Mouse (Mus musculus): ENCODE measurements around the gene Dnaja4. TPM values are rescaled to one million over a fixed set of nuclear protein-coding genes. Genes with fewer than 3 reads are reported as not detected.

The Dnaja4 gene
- polyA plus RNA-seq, 1 experiment from 2014 or later, result 6.8 TPM

GRCm38 (mm10) chr9:54704361-54704760 lies 5.7 kb downstream of the Dnaja4 start:
- Histone ChIP-seq H3K36me3 (replicated peaks; ENCODE audit: insufficient read depth, low read length) (peaks cover 4% of the 10 kb centered on the region; the same call in 1 of the 2 replicates), H3K9ac (replicated peaks) (no peak overlapping the region), H3K27ac (ENCODE audit: low read depth) (peak overlapping the region; percentile 58), H3K4me2 (ENCODE audit: low read depth, low read length) (peak overlapping the region; percentile 79), H3K9me3 (ENCODE audit: low read length) (no peaks in the 10 kb centered on the region), H3K4me3 (ENCODE audit: low read depth, low read length) (peak overlapping the region; percentile 15; the same call in 1 of the 2 replicates), H3K4me1 (ENCODE audit: insufficient read depth) (peaks cover 15% of the 10 kb centered on the region), H3K27me3 (ENCODE audit: insufficient read depth, low read length) (peaks cover 7% of the 10 kb centered on the region; the same call in 1 of the 2 replicates)
- TF ChIP-seq CTCF (IDR thresholded peaks at IDR 0.05; ENCODE audit: low read depth) (no peak), EP300 (IDR thresholded peaks at IDR 0.05; ENCODE audit: low read depth) (peak; percentile 89)
- DNase-seq (no peak), ATAC-seq (peak; percentile 60)
- 50% methylated on average over 5 of the region's 5 CpGs for WGBS (ENCODE audit: insufficient replicate concordance)

DNA sequence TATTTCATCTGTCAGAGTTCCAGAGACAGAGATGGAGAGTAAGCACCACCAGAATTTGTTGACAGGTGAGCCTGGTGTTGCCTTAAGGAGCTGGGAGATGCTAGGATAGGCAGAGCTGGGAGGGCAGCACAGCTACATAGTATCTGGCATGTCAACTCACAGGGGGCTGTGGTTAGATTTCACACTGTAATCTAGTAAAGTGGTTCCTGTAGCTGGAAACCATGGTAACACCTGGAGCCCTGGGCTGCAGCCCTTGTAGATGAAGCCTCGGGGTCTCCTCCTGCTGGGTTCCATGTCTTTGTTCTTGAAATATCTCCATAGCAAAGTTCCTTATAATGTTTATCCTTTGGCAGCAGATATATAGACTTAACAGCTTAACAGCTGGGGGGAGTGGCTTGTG lies 6.9 kb downstream of the Dnaja4 start:
- DNase-seq, result no peak
- Histone ChIP-seq H3K27me3 (ENCODE audit: insufficient read depth, low read length) (peaks cover 3% of the 10 kb centered on the region; the same call in 1 of the 2 replicates), H3K9ac (replicated peaks) (no peak overlapping the region), H3K4me1 (ENCODE audit: insufficient read depth) (peaks cover 15% of the 10 kb centered on the region), H3K36me3 (replicated peaks; ENCODE audit: insufficient read depth, low read length) (peaks cover 8% of the 10 kb centered on the region), H3K27ac (ENCODE audit: low read depth) (no peak overlapping the region), H3K9me3 (ENCODE audit: low read length) (no peaks in the 10 kb centered on the region), H3K4me3 (ENCODE audit: low read depth, low read length) (no peak overlapping the region), H3K4me2 (ENCODE audit: low read depth, low read length) (no peak overlapping the region)
- WGBS (ENCODE audit: insufficient replicate concordance), result 30% methylated on average over 1 of the region's 1 CpGs
- TF ChIP-seq EP300 (IDR thresholded peaks at IDR 0.05; ENCODE audit: low read depth) (no peak), CTCF (IDR thresholded peaks at IDR 0.05; ENCODE audit: low read depth) (no peak)
- no peak for ATAC-seq

- Histone ChIP-seq H3K9me3 (ENCODE audit: low read length) (no peaks in the 10 kb centered on the region), H3K4me2 (ENCODE audit: low read depth, low read length) (no peak overlapping the region), H3K4me3 (ENCODE audit: low read depth, low read length) (no peak overlapping the region), H3K4me1 (ENCODE audit: insufficient read depth) (peaks cover 15% of the 10 kb centered on the region), H3K36me3 (replicated peaks; ENCODE audit: insufficient read depth, low read length) (peaks cover 20% of the 10 kb centered on the region), H3K9ac (replicated peaks) (no peak overlapping the region), H3K27ac (ENCODE audit: low read depth) (no peak overlapping the region), H3K27me3 (ENCODE audit: insufficient read depth, low read length) (no peaks in the 10 kb centered on the region)
- ATAC-seq (no peak), DNase-seq (no peak)
- TF ChIP-seq EP300 (IDR thresholded peaks at IDR 0.05; ENCODE audit: low read depth), result no peak
- WGBS (ENCODE audit: insufficient replicate concordance), result 75% methylated on average over 8 of the region's 8 CpGs
Measured at GRCm38 (mm10) chr9:54707288-54707999, 8.8 kb downstream of the Dnaja4 start.

DNA sequence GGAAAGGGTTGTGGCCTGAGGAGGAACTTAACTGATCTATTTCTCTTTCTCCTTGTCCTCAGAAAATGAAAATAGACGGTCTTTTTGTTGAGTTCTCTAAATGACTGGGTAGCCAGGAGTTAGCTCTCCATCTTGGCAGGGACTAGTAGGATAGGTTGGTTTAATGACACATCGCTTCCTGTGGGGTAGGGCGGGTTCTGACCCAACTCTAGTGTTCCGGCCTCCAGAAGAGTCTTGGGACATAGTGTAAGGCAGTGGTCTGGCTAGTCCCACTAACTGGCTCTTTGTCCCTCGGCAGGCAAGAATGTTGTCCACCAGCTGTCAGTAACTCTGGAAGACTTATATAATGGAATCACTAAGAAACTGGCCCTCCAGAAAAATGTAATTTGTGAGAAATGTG lies 9.4 kb downstream of the Dnaja4 start:
- Histone ChIP-seq H3K36me3 (replicated peaks; ENCODE audit: insufficient read depth, low read length) (peaks cover 25% of the 10 kb centered on the region), H3K4me3 (ENCODE audit: low read depth, low read length) (no peak overlapping the region), H3K4me2 (ENCODE audit: low read depth, low read length) (no peak overlapping the region), H3K4me1 (ENCODE audit: insufficient read depth) (peaks cover 15% of the 10 kb centered on the region), H3K27ac (ENCODE audit: low read depth) (no peak overlapping the region), H3K9ac (replicated peaks) (no peak overlapping the region), H3K9me3 (ENCODE audit: low read length) (no peaks in the 10 kb centered on the region), H3K27me3 (ENCODE audit: insufficient read depth, low read length) (no peaks in the 10 kb centered on the region)
- ATAC-seq (no peak), DNase-seq (no peak)
- no peak for TF ChIP-seq CTCF (IDR thresholded peaks at IDR 0.05; ENCODE audit: low read depth)
- 82% methylated on average over 5 of the region's 5 CpGs for WGBS (ENCODE audit: insufficient replicate concordance)

DNA sequence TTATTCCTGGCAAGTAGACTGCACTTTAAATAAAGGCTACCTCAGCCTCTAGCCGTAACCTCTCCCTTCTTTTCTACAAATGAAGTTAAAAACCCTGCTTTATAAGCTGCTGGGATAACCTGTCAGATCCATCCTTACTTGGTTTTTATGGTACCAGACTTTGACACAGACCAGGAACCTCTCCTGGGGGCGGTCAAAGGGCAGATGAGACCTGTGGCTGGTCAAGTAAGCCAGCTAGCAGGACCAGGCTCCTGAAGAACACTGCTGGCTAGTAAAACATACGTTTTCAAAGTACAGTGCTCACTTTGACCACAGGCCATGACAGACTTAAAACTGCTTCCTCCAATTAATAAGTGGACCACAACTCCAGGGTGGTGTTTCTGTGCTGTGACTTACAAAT lies 17.1 kb downstream of the Dnaja4 start:
- Histone ChIP-seq H3K27ac (ENCODE audit: low read depth) (no peak overlapping the region), H3K4me3 (ENCODE audit: low read depth, low read length) (no peak overlapping the region), H3K4me1 (ENCODE audit: insufficient read depth) (no peaks in the 10 kb centered on the region; the same call in 1 of the 2 replicates), H3K27me3 (ENCODE audit: insufficient read depth, low read length) (no peaks in the 10 kb centered on the region), H3K36me3 (replicated peaks; ENCODE audit: insufficient read depth, low read length) (peaks cover 84% of the 10 kb centered on the region), H3K9me3 (ENCODE audit: low read length) (no peaks in the 10 kb centered on the region), H3K4me2 (ENCODE audit: low read depth, low read length) (no peak overlapping the region), H3K9ac (replicated peaks) (no peak overlapping the region)
- TF ChIP-seq EP300 (IDR thresholded peaks at IDR 0.05; ENCODE audit: low read depth) (no peak), CTCF (IDR thresholded peaks at IDR 0.05; ENCODE audit: low read depth) (no peak)
- WGBS (ENCODE audit: insufficient replicate concordance), result 85% methylated on average over 3 of the region's 3 CpGs
- ATAC-seq (no peak), DNase-seq (no peak)

DNA sequence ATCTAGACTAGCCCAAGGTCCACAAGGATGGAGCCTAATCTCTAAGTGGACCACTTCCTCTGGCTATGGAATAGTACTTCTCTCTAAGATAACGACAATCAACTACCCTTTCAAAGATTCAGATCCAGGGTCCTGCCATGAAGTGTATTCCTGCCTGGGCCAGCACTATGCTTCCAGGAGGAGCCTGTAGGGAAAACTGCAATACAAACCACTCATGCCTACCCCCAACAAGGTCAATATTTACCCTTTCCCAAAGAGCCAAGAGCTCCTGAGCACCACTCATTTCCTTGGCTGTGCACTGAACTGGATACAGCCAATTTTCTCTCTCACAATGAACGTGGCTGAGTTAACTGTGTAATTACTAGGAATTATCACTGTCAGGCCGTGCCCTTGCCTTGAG lies 18.9 kb downstream of the Dnaja4 start:
- no peak overlapping the region for H3K27ac ChIP-seq (ENCODE audit: low read depth)
- H3K36me3 ChIP-seq (replicated peaks; ENCODE audit: insufficient read depth, low read length), result peaks cover 86% of the 10 kb centered on the region
- no peak for DNase-seq
- no peak overlapping the region for H3K4me3 ChIP-seq (ENCODE audit: low read depth, low read length)
- no peak for TF ChIP-seq CTCF (IDR thresholded peaks at IDR 0.05; ENCODE audit: low read depth)
- TF ChIP-seq EP300 (IDR thresholded peaks at IDR 0.05; ENCODE audit: low read depth), result no peak
- no peaks in the 10 kb centered on the region; the same call in 1 of the 2 replicates for H3K4me1 ChIP-seq (ENCODE audit: insufficient read depth)
- H3K27me3 ChIP-seq (ENCODE audit: insufficient read depth, low read length), result no peaks in the 10 kb centered on the region
- H3K9ac ChIP-seq (replicated peaks), result no peak overlapping the region
- 71% methylated on average over 3 of the region's 3 CpGs for WGBS (ENCODE audit: insufficient replicate concordance)
- no peaks in the 10 kb centered on the region for H3K9me3 ChIP-seq (ENCODE audit: low read length)
- peak; percentile 72 for ATAC-seq
- no peak overlapping the region for H3K4me2 ChIP-seq (ENCODE audit: low read depth, low read length)

Measured in liver, postnatal 0 days (tissue).